Mouse (Mus musculus): ENCODE results near the gene Ryr2. TPM values are rescaled to one million over a fixed set of nuclear protein-coding genes. Genes with fewer than 3 reads are reported as not detected.

Gene Ryr2
- polyA plus RNA-seq, 1 experiment from 2014 or later: 0.19 TPM

GRCm38 (mm10) chr13:11757894-11758293 lies 348.9 kb downstream of the Ryr2 start:
- Histone ChIP-seq H3K4me1 (no peaks in the 10 kb centered on the region), H3K27ac (no peak overlapping the region)
- WGBS: 76% methylated on average over 7 of the region's 7 CpGs

GRCm38 (mm10) chr13:11745479-11745878 lies 361.3 kb downstream of the Ryr2 start:
- WGBS: 91% methylated on average over 9 of the region's 9 CpGs
- H3K27me3 ChIP-seq (ENCODE audit: poor library complexity, severe bottlenecking): no peaks in the 10 kb centered on the region
- DNase-seq (ENCODE audit: extremely low spot score, low spot score): no peak
- H3K27ac ChIP-seq: no peak overlapping the region
- H3K4me1 ChIP-seq: no peaks in the 10 kb centered on the region
- H3K4me3 ChIP-seq: no peak overlapping the region
- H3K9me3 ChIP-seq: no peaks in the 10 kb centered on the region
- H3K36me3 ChIP-seq (replicated peaks): no peaks in the 10 kb centered on the region

More at GRCm38 (mm10) chr13:11757894-11758293, 348.9 kb downstream of the Ryr2 start:
- Histone ChIP-seq H3K27me3 (ENCODE audit: poor library complexity, severe bottlenecking) (no peaks in the 10 kb centered on the region), H3K4me3 (no peak overlapping the region), H3K9me3 (no peaks in the 10 kb centered on the region), H3K36me3 (replicated peaks) (no peaks in the 10 kb centered on the region)
- DNase-seq (ENCODE audit: extremely low spot score, low spot score): no peak

DNA sequence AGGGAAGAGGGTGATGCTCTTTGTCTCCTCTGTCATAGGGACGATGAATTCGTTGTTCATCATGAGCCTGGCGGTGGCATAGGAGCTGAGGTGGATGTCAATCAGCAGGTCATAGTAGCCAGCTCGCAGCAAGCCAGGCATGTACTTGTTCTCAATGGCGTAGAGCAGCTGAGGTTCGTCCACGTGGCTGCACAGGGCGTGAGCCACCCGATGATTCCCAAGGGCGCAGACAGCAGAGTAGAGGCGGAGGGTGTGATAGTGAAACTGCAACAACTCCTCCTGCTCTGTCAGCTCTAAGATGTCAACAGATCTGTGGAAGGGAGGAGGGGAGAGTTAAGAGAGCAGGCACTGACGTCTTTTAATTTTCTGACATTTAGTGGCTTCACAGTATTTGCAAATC lies 368.5 kb downstream of the Ryr2 start:
- Histone ChIP-seq H3K4me3 (no peak overlapping the region), H3K36me3 (replicated peaks) (no peaks in the 10 kb centered on the region), H3K27me3 (ENCODE audit: poor library complexity, severe bottlenecking) (no peaks in the 10 kb centered on the region), H3K27ac (no peak overlapping the region), H3K9me3 (no peaks in the 10 kb centered on the region; the same call in 1 of the 2 replicates), H3K4me1 (no peaks in the 10 kb centered on the region)
- DNase-seq (ENCODE audit: extremely low spot score, low spot score): no peak
- 93% methylated on average over 12 of the region's 12 CpGs for WGBS

DNA sequence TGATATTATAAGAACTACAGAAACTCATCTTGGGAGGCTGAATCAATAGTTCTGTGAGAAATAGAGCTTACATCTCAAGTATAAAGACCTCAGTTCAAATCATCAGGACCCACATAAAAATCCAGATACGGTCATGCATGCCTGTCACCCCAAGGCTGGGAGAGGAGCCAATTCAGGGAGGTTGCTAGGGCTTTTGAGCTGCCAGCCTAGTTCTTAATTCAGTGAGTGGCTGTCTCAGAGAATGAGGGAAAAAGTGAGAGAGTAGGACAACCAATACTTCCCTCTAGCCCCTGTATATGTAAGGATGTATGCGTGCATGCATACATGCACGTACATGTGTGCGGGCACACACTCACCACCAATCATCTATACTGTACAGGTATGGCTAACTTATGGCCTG lies 390.5 kb downstream of the Ryr2 start:
- no peaks in the 10 kb centered on the region for H3K27me3 ChIP-seq (ENCODE audit: poor library complexity, severe bottlenecking)
- H3K27ac ChIP-seq: no peak overlapping the region
- no peaks in the 10 kb centered on the region for H3K9me3 ChIP-seq
- no peaks in the 10 kb centered on the region for H3K4me1 ChIP-seq
- 95% methylated on average over 4 of the region's 4 CpGs for whole genome bisulfite sequencing
- H3K36me3 ChIP-seq (replicated peaks): no peaks in the 10 kb centered on the region
- no peak overlapping the region for H3K4me3 ChIP-seq
- DNase-seq (ENCODE audit: extremely low spot score, low spot score): no peak

GRCm38 (mm10) chr13:11709708-11710471 lies 396.9 kb downstream of the Ryr2 start:
- Histone ChIP-seq H3K4me3 (no peak overlapping the region), H3K4me1 (no peaks in the 10 kb centered on the region), H3K36me3 (replicated peaks) (no peaks in the 10 kb centered on the region), H3K27me3 (ENCODE audit: poor library complexity, severe bottlenecking) (no peaks in the 10 kb centered on the region), H3K9me3 (no peaks in the 10 kb centered on the region), H3K27ac (no peak overlapping the region)
- DNase-seq (ENCODE audit: extremely low spot score, low spot score): no peak
- WGBS: 88% methylated on average over 7 of the region's 7 CpGs

DNA sequence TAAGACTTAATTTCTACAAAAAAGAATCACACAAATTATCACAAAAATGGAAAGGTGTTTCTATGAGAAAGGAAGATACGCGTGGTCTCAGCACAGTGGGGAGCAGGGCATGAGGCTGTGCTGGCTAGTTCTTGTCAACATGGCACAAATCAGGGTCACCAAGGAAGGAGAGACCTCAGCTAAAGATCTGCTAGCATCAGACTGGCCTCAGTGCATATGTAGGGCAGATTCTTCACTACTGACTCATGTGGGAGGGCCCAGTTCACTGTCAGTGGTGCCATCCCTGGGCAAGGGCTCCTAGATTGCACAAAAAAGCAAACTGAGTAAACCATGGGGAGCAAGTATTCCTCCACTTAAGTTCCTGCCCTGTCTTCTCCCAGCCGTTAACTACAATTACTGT lies 405.0 kb downstream of the Ryr2 start:
- 92% methylated on average over 3 of the region's 3 CpGs for WGBS
- no peak overlapping the region for H3K4me3 ChIP-seq
- no peaks in the 10 kb centered on the region for H3K4me1 ChIP-seq
- DNase-seq (ENCODE audit: extremely low spot score, low spot score): no peak
- no peaks in the 10 kb centered on the region for H3K9me3 ChIP-seq
- no peaks in the 10 kb centered on the region for H3K36me3 ChIP-seq (replicated peaks)
- no peaks in the 10 kb centered on the region for H3K27me3 ChIP-seq (ENCODE audit: poor library complexity, severe bottlenecking)
- H3K27ac ChIP-seq: no peak overlapping the region

GRCm38 (mm10) chr13:11696496-11696895 lies 410.2 kb downstream of the Ryr2 start:
- H3K27me3 ChIP-seq (ENCODE audit: poor library complexity, severe bottlenecking): no peaks in the 10 kb centered on the region
- H3K36me3 ChIP-seq (replicated peaks): no peaks in the 10 kb centered on the region
- H3K4me3 ChIP-seq: no peak overlapping the region
- H3K4me1 ChIP-seq: no peaks in the 10 kb centered on the region
- no peak for DNase-seq (ENCODE audit: extremely low spot score, low spot score)
- no peaks in the 10 kb centered on the region for H3K9me3 ChIP-seq
- H3K27ac ChIP-seq: no peak overlapping the region
- WGBS: 90% methylated on average over 1 of the region's 1 CpGs

DNA sequence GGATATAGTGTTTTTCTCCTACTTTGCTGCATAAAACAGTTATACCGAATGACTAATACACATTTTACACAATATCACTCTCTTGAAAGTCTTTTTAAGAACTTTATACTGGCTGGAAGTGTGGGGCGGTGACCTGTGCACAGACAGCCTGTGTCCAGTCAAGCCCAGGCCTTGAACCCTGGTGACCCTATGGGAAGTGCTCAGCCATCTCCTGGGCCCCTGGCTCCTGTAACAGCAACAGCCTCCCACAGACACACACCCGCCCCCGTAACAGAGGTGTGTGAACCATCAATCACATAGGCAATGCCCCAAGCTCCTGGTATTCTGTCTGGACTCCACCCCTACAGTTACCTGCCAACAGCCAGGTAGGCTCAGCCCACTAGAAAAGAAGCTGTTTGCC lies 424.9 kb downstream of the Ryr2 start:
- Histone ChIP-seq H3K27ac (no peak overlapping the region), H3K4me3 (no peak overlapping the region), H3K27me3 (ENCODE audit: poor library complexity, severe bottlenecking) (no peaks in the 10 kb centered on the region), H3K4me1 (no peaks in the 10 kb centered on the region), H3K9me3 (no peaks in the 10 kb centered on the region), H3K36me3 (replicated peaks) (no peaks in the 10 kb centered on the region)
- DNase-seq (ENCODE audit: extremely low spot score, low spot score): no peak
- WGBS: 91% methylated on average over 4 of the region's 4 CpGs

- Histone ChIP-seq H3K4me1 (no peaks in the 10 kb centered on the region), H3K27ac (no peak overlapping the region), H3K4me3 (no peak overlapping the region), H3K36me3 (replicated peaks) (no peaks in the 10 kb centered on the region), H3K27me3 (ENCODE audit: poor library complexity, severe bottlenecking) (no peaks in the 10 kb centered on the region), H3K9me3 (no peaks in the 10 kb centered on the region)
- no peak for DNase-seq (ENCODE audit: extremely low spot score, low spot score)
Measured at GRCm38 (mm10) chr13:11662815-11663214, 443.9 kb downstream of the Ryr2 start.

DNA sequence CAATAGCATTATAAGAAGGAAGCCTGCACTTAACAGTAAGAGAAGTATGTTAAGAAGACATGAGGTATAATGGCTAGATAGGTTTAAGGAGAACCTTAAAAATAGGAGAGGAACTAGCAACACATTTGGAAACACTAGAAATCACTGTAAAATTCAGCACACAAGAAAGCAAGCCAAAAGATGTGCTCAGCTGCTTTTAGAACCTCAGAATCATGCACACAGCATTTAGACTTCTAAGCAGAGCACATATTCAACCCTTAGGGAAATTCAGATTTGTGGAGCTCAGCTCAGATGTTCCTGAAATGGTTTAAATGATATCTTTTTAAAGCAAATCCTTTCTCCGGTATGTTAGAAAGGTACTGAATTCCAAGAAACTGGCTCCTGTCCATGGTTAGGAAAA lies 461.9 kb downstream of the Ryr2 start:
- Histone ChIP-seq H3K9me3 (no peaks in the 10 kb centered on the region), H3K27ac (no peak overlapping the region), H3K4me3 (no peak overlapping the region), H3K27me3 (ENCODE audit: poor library complexity, severe bottlenecking) (no peaks in the 10 kb centered on the region), H3K4me1 (no peaks in the 10 kb centered on the region), H3K36me3 (replicated peaks) (no peaks in the 10 kb centered on the region)
- 98% methylated on average over 1 of the region's 1 CpGs for WGBS
- no peak for DNase-seq (ENCODE audit: extremely low spot score, low spot score)

DNA sequence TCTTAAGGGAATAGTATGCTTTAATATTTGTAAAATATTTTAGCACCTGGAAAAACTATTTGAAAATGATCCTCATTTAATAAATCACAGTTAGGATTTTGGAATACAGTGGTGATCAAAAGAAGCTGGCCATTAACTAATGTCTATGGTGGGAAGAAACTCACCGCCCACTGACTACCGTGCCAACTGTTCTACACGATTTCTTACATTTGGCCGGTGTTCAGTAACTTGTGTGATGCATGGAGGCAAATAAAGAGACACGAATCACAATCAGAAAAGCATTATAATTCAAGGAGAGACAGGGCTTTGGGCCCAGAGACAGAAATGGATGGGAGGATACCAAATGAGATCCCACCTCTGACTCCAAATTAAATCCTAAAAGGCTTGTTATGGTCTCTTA lies 470.4 kb downstream of the Ryr2 start:
- Histone ChIP-seq H3K36me3 (replicated peaks) (no peaks in the 10 kb centered on the region), H3K4me3 (no peak overlapping the region), H3K27me3 (ENCODE audit: poor library complexity, severe bottlenecking) (no peaks in the 10 kb centered on the region), H3K4me1 (no peaks in the 10 kb centered on the region), H3K9me3 (no peaks in the 10 kb centered on the region), H3K27ac (no peak overlapping the region)
- 90% methylated on average over 5 of the region's 5 CpGs for WGBS
- DNase-seq (ENCODE audit: extremely low spot score, low spot score): no peak

DNA sequence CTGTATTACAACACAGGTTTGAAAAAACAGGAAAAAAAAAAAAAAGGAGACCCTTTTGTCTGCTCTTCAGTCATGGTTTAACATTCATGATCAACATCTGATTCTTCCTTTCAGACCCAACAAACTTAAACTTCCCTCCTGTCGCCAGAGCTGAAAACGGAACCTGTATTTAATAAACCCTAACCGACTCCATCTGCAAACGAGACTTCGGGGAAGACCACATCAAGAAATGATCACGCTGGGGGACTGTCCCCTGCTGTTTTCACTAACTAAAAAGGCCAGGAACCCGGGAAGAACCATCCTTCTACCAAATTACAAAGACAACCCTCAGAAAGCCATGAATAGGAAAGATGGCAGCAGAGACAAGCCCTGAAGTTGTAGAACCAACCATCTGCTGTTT lies 482.2 kb downstream of the Ryr2 start:
- DNase-seq (ENCODE audit: extremely low spot score, low spot score): no peak
- no peaks in the 10 kb centered on the region for H3K27me3 ChIP-seq (ENCODE audit: poor library complexity, severe bottlenecking)
- H3K27ac ChIP-seq: no peak overlapping the region
- H3K4me3 ChIP-seq: no peak overlapping the region
- WGBS: 73% methylated on average over 7 of the region's 7 CpGs
- H3K36me3 ChIP-seq (replicated peaks): no peaks in the 10 kb centered on the region
- H3K4me1 ChIP-seq: no peaks in the 10 kb centered on the region
- H3K9me3 ChIP-seq: no peaks in the 10 kb centered on the region

DNA sequence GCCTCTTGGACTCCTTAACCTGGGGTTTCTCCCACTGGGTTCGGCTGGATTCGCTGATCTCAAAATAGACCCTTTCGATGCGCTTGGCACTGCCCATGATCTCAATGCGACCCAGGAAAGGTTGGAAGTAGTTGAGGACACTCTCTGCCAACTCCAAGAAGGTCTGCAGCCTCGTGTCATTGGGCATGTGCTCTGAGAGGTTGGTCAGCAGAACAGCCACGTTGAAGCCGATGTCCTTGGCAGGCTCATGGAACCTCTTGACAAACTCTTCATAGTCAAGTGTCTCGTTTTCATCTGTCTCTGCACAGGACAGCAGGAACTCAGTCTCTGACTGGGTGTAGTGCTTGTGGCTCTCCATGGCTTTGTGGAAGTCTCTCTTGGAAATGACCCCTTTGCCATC lies 511.3 kb downstream of the Ryr2 start:
- no peaks in the 10 kb centered on the region for H3K36me3 ChIP-seq (replicated peaks)
- no peaks in the 10 kb centered on the region for H3K27me3 ChIP-seq (ENCODE audit: poor library complexity, severe bottlenecking)
- no peak overlapping the region for H3K27ac ChIP-seq
- WGBS: 91% methylated on average over 9 of the region's 9 CpGs
- no peaks in the 10 kb centered on the region for H3K4me1 ChIP-seq
- H3K4me3 ChIP-seq: no peak overlapping the region
- DNase-seq (ENCODE audit: extremely low spot score, low spot score): no peak
- no peaks in the 10 kb centered on the region for H3K9me3 ChIP-seq

- no peaks in the 10 kb centered on the region for H3K4me1 ChIP-seq
- 94% methylated on average over 7 of the region's 7 CpGs for WGBS
- H3K36me3 ChIP-seq (replicated peaks): no peaks in the 10 kb centered on the region
- no peak overlapping the region for H3K4me3 ChIP-seq
- H3K27me3 ChIP-seq (ENCODE audit: poor library complexity, severe bottlenecking): no peaks in the 10 kb centered on the region
- no peak for DNase-seq (ENCODE audit: extremely low spot score, low spot score)
- no peaks in the 10 kb centered on the region for H3K9me3 ChIP-seq
- no peak overlapping the region for H3K27ac ChIP-seq
Measured at GRCm38 (mm10) chr13:11585283-11585682, 521.5 kb downstream of the Ryr2 start.

All from forebrain, embryonic 10.5 days (tissue).